14 mouse cellular contexts compared by ENCODE assay signal in genomic region chr10:12788529-12788928, GRCm38 (mm10).
"Had no signal": no experiment of that assay in that cellular context is flagged by ENCODE, and none has a peak within 500 bp of the region (broad histone marks: within the 10 kb centered on the region; RNA-seq: fewer than 3 reads in every experiment).

No protein-coding gene starts in this region.

- DNase-seq: kidney, postnatal 14 days; kidney, postnatal 4 days; left cerebral cortex, postnatal 4 days; liver, postnatal 0 days; lung, embryonic 14.5 days; thymus, adult 18-20 months; thymus, postnatal 36 days had no signal

- H3K4me2 ChIP-seq: limb, embryonic 12.5 days; limb, embryonic 15.5 days; liver, embryonic 11.5 days; lung, embryonic 14.5 days; midbrain, embryonic 12.5 days; midbrain, embryonic 15.5 days had no signal

- H3K27me3 ChIP-seq: limb, embryonic 12.5 days; limb, embryonic 15.5 days; midbrain, embryonic 12.5 days; midbrain, embryonic 15.5 days had no signal

- H3K36me3 ChIP-seq: limb, embryonic 12.5 days; limb, embryonic 15.5 days; midbrain, embryonic 12.5 days; midbrain, embryonic 15.5 days had no signal

- ATAC-seq: midbrain, embryonic 15.5 days had no signal

- H3K27ac ChIP-seq: limb, embryonic 12.5 days; limb, embryonic 15.5 days; liver, embryonic 14.5 days; macrophage; midbrain, embryonic 12.5 days; midbrain, embryonic 15.5 days had no signal

- H3K9ac ChIP-seq: limb, embryonic 12.5 days; limb, embryonic 15.5 days; liver, embryonic 14.5 days; liver, postnatal 0 days; lung, embryonic 14.5 days; midbrain, embryonic 12.5 days; midbrain, embryonic 15.5 days had no signal

- H3K9me3 ChIP-seq: limb, embryonic 12.5 days; limb, embryonic 15.5 days; midbrain, embryonic 12.5 days; midbrain, embryonic 15.5 days had no signal

- H3K4me3 ChIP-seq: limb, embryonic 12.5 days; limb, embryonic 15.5 days; midbrain, embryonic 12.5 days; midbrain, embryonic 15.5 days had no signal
